Mouse (Mus musculus) olfactory bulb, adult 2 months (tissue): ENCODE data around the gene Pcsk5.

Experiments
- CTCF ChIP-seq: fragments of 200-500 bp; IDR thresholded peaks from 2 replicates; pipeline ENCODE4 v1.5.1; 2012; ENCODE audit warnings: low read depth, mild to moderate bottlenecking, low read length, moderate library complexity; ENCODE audit not compliant: insufficient read depth
- POLR2A ChIP-seq: fragments of 200-500 bp; IDR thresholded peaks from 2 replicates; pipeline ENCODE4 v1.6.1; 2012; ENCODE audit warnings: mild to moderate bottlenecking, low read depth, low read length, moderate library complexity; ENCODE audit not compliant: insufficient read depth

DNA sequence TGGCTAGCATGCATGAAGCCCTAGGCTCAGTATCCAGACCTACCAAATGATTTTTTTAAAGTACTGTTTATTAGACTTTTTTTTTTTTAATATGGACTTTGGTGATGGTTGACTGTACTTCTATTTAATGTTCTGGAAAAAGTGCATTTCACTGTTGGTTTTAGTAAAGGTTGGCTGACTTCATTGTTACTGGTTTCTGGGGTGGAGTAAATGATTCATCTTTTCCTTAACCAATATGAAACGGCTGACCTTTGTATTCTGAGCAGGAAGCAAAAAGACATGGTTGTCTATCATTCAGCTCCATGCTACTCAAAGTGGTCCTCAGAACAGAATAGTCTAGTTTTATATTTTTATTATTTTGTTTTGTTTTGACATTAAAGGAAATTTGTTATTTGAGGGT is 452.0 kb downstream of the Pcsk5 start:
- TF ChIP-seq CTCF (no peak), POLR2A (no peak)
